Mouse (Mus musculus) CH12.LX (cell line): ENCODE data around the gene Ccnc. TPM values are rescaled to one million over a fixed set of nuclear protein-coding genes. Genes with fewer than 3 reads are reported as not detected.

Experiments used
- DNase-seq: peaks from one replicate; pipeline ENCODE4 v3.0.0-alpha.2; 2013; ENCODE audit errors: extremely low read depth
- H3K27ac ChIP-seq: 2 replicates; pipeline ENCODE4 v1.5.1; 2012; ENCODE audit warnings: low read depth, mild to moderate bottlenecking, control low read depth, moderate library complexity; ENCODE audit not compliant: insufficient read depth
- H3K27me3 ChIP-seq: replicated peaks from 2 replicates; pipeline ENCODE3; 2012; ENCODE audit warnings: inconsistent platforms
- H3K36me3 ChIP-seq, 2 experiments: replicated peaks in 1 of 2; 2 replicates each; pipeline versions ENCODE3 to v1.6.1; 2012; ENCODE audit warnings: inconsistent platforms in 1 of 2, low read length in 1 of 2, mild to moderate bottlenecking in 1 of 2, mixed read lengths in 1 of 2, moderate library complexity in 1 of 2; ENCODE audit not compliant: control insufficient read depth in 1 of 2, insufficient read depth in 1 of 2
- H3K4me1 ChIP-seq, 2 experiments: 2 replicates each; pipeline ENCODE4 v1.6.1; 2012; ENCODE audit warnings: inconsistent platforms in 1 of 2, moderate library complexity in 1 of 2; ENCODE audit not compliant: insufficient read depth in 2 of 2, control insufficient read depth in 1 of 2
- H3K4me2 ChIP-seq: 2 replicates; pipeline ENCODE4 v1.6.1; 2012; ENCODE audit warnings: low read depth, mild to moderate bottlenecking, control low read depth; ENCODE audit not compliant: poor library complexity, insufficient read depth, severe bottlenecking
- H3K4me3 ChIP-seq, 3 experiments: fragments of 150-350 bp in 1 of 3; sonication (generic) in 1 of 3; replicated peaks in 1 of 3; 2 replicates each; pipeline versions ENCODE3 to v1.5.1; 2011 to 2012; ENCODE audit warnings: low read depth in 2 of 3, low read length in 2 of 3, mild to moderate bottlenecking in 2 of 3, moderate library complexity in 2 of 3, control low read depth in 1 of 3, improper control_type of control experiment in 1 of 3, inconsistent platforms in 1 of 3, mixed read lengths in 1 of 3; ENCODE audit not compliant: poor library complexity in 1 of 3
- H3K79me2 ChIP-seq: replicated peaks from 2 replicates; pipeline ENCODE4 v1.6.1; 2012; ENCODE audit warnings: mild to moderate bottlenecking, moderate library complexity; ENCODE audit not compliant: control insufficient read depth, poor library complexity, insufficient read depth, severe bottlenecking; ENCODE audit errors: extremely low read depth
- H3K9ac ChIP-seq: 2 replicates; pipeline ENCODE4 v1.6.1; 2012; ENCODE audit warnings: low read depth, mild to moderate bottlenecking, control low read depth, moderate library complexity; ENCODE audit not compliant: insufficient read depth
- H3K9me3 ChIP-seq: replicated peaks from 2 replicates; pipeline ENCODE3; 2012; ENCODE audit warnings: low read length, inconsistent platforms, mixed read lengths
- BHLHE40 ChIP-seq: IDR thresholded peaks from 2 replicates; pipeline ENCODE4 v1.6.1; 2011; ENCODE audit warnings: mild to moderate bottlenecking, low read depth, low read length, improper control_type of control experiment
- CHD1 ChIP-seq: IDR thresholded peaks from 2 replicates; pipeline ENCODE4 v1.6.1; 2012; ENCODE audit warnings: low read depth, low read length, improper control_type of control experiment, inconsistent platforms
- E2F4 ChIP-seq: IDR thresholded peaks from 2 replicates; pipeline ENCODE4 v1.6.1; 2011; ENCODE audit warnings: low read depth, low read length, improper control_type of control experiment; ENCODE audit not compliant: insufficient replicate concordance
- ELF1 ChIP-seq: IDR thresholded peaks from 2 replicates; pipeline ENCODE4 v1.6.1; 2014; ENCODE audit warnings: low read depth, mild to moderate bottlenecking, inconsistent platforms, low read length, improper control_type of control experiment
- EP300 ChIP-seq: IDR thresholded peaks from 2 replicates; pipeline ENCODE4 v1.6.1; 2011; ENCODE audit warnings: low read length, improper control_type of control experiment
- ETS1 ChIP-seq: conservative IDR thresholded peaks from 2 replicates; pipeline ENCODE4 v1.6.1; 2012; ENCODE audit warnings: low read depth, mild to moderate bottlenecking, inconsistent platforms, low read length, improper control_type of control experiment, moderate library complexity
- GABPA ChIP-seq: IDR thresholded peaks from 2 replicates; pipeline ENCODE4 v1.6.1; 2012; ENCODE audit warnings: low read depth, low read length, improper control_type of control experiment, inconsistent platforms; ENCODE audit not compliant: insufficient replicate concordance
- IRF4 ChIP-seq: IDR thresholded peaks from 2 replicates; pipeline ENCODE4 v1.6.1; 2014; ENCODE audit warnings: low read depth, mild to moderate bottlenecking, inconsistent platforms, low read length, improper control_type of control experiment
- JUND ChIP-seq: conservative IDR thresholded peaks from 2 replicates; pipeline ENCODE4 v1.6.1; 2011; ENCODE audit warnings: low read depth, low read length, improper control_type of control experiment
- KAT2A ChIP-seq: IDR thresholded peaks from 2 replicates; pipeline ENCODE4 v1.6.1; 2012; ENCODE audit warnings: low read length, improper control_type of control experiment, inconsistent platforms; ENCODE audit not compliant: insufficient replicate concordance
- MAX ChIP-seq: IDR thresholded peaks from 2 replicates; pipeline ENCODE4 v1.6.1; 2011; ENCODE audit warnings: low read length, improper control_type of control experiment
- MEF2A ChIP-seq: IDR thresholded peaks from 2 replicates; pipeline ENCODE4 v1.6.1; 2014; ENCODE audit warnings: low read depth, mild to moderate bottlenecking, inconsistent platforms, low read length, improper control_type of control experiment, borderline replicate concordance
- MXI1 ChIP-seq: IDR thresholded peaks from 2 replicates; pipeline ENCODE4 v1.6.1; 2011; ENCODE audit warnings: mild to moderate bottlenecking, low read depth, low read length, improper control_type of control experiment
- MYC ChIP-seq: IDR thresholded peaks from 2 replicates; pipeline ENCODE4 v1.6.1; 2011; ENCODE audit warnings: low read depth, mild to moderate bottlenecking, improper control_type of control experiment, low read length
- NELFE ChIP-seq: IDR thresholded peaks from 2 replicates; pipeline ENCODE4 v1.6.1; 2011; ENCODE audit warnings: low read depth, low read length, improper control_type of control experiment
- NRF1 ChIP-seq: IDR thresholded peaks from 2 replicates; pipeline ENCODE4 v1.6.1; 2014; ENCODE audit warnings: low read depth, mild to moderate bottlenecking, inconsistent platforms, low read length, improper control_type of control experiment, moderate library complexity
- POLR2AphosphoS2 ChIP-seq: IDR thresholded peaks from 2 replicates; pipeline ENCODE4 v1.6.1; 2011; ENCODE audit warnings: low read depth, low read length, improper control_type of control experiment
- SIN3A ChIP-seq: IDR thresholded peaks from 2 replicates; pipeline ENCODE4 v1.6.1; 2012; ENCODE audit warnings: low read length, improper control_type of control experiment, inconsistent platforms
- SMC3 ChIP-seq: IDR thresholded peaks from 2 replicates; pipeline ENCODE4 v1.6.1; 2011; ENCODE audit warnings: low read depth, low read length, improper control_type of control experiment
- TCF12 ChIP-seq: IDR thresholded peaks from 2 replicates; pipeline ENCODE4 v1.6.1; 2014; ENCODE audit warnings: low read depth, mild to moderate bottlenecking, inconsistent platforms, low read length, improper control_type of control experiment
- USF1 ChIP-seq: IDR thresholded peaks from 2 replicates; pipeline ENCODE4 v1.6.1; 2014; ENCODE audit warnings: low read depth, mild to moderate bottlenecking, inconsistent platforms, low read length, improper control_type of control experiment
- ZKSCAN1 ChIP-seq: IDR thresholded peaks from 2 replicates; pipeline ENCODE4 v1.6.1; 2012; ENCODE audit warnings: low read depth, inconsistent platforms, low read length, improper control_type of control experiment, borderline replicate concordance
- ZNF384 ChIP-seq: IDR thresholded peaks from 2 replicates; pipeline ENCODE4 v1.6.1; 2012; ENCODE audit warnings: low read depth, low read length, improper control_type of control experiment, inconsistent platforms
- dilution Hi-C: fragments of 300-500 bp; cut with MboI; formaldehyde crosslinking; loops from 2 replicates; pipeline ENCODE4 v1.14.3; 2020; ENCODE audit warnings: low sequenced_read_pairs; ENCODE audit not compliant: extremely low pct_unique_long_range_greater_than_20kb, extremely low pct_ligation_motif_present
- in situ Hi-C: fragments of 300-500 bp; cut with MboI; formaldehyde crosslinking; loops from 3 replicates; pipeline ENCODE4 v1.14.3; 2019; ENCODE audit warnings: low sequenced_read_pairs, low pct_ligation_motif_present, low pct_unique_long_range_greater_than_20kb, mixed read lengths
- polyA plus RNA-seq: library from polyadenylated mRNA; unstranded; fragments of >175 nt; gene quantifications from 2 replicates; pipeline ENCODE4 v1.2.1, GENCODE M21; 2012; ENCODE audit warnings: low read depth; ENCODE audit not compliant: insufficient read length
- total RNA-seq, 2 experiments: library from RNA; depleted of rRNA; stranded (reverse); fragments of 300-350 nt in 1 of 2; fragments of >200 nt in 1 of 2; gene quantifications; 2 replicates each; pipeline ENCODE4 v1.2.3; 2012 to 2014

Gene Ccnc
- total and polyA plus RNA-seq, 3 experiments = 20.7 to 61.4 (median 32.3) TPM

DNA sequence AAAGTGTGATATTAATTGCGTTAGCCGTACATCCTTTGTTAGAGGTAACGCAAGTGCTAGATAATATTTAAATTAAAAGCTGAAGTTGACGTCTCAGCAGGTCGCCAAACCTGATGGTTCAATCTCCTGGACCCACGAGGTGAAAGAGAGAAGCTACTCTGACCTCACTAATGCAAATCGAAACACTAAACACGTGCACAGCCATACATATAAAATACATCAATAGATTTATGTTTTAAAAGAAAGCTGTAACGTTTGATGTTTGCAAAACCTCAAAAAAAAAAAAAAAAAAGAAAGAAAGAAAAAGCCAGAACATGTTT, 49.4 kb downstream of the Ccnc start:
- in situ Hi-C loops = no loop called here
- H3K4me3 ChIP-seq = peak overlapping the region; percentile 60 to 95 (median 75)
- TF ChIP-seq CHD1 (no peak), MXI1 (peak; percentile 77), ZKSCAN1 (no peak), IRF4 (no peak), ETS1 (no peak), SIN3A (peak; percentile 66; the same call in 1 of the 2 replicates), NRF1 (no peak), MYC (peak; percentile 97), EP300 (no peak), ZNF384 (peak; percentile 20; the same call in 1 of the 2 replicates), BHLHE40 (peak; percentile 88), GABPA (no peak), POLR2AphosphoS2 (no peak), USF1 (no peak), MAX (peak; percentile 87), SMC3 (no peak), MEF2A (no peak), NELFE (no peak)
- TF ChIP-seq, all 38 proteins: peak for 6
- Histone ChIP-seq H3K9me3 (no peaks in the 10 kb centered on the region), H3K4me2 (peak overlapping the region; percentile 91), H3K9ac (peak overlapping the region; percentile 90), H3K36me3 (peaks cover 7 to 25% of the 10 kb centered on the region in 2 experiments), H3K27ac (no peak overlapping the region), H3K79me2 (peaks cover 24% of the 10 kb centered on the region), H3K27me3 (no peaks in the 10 kb centered on the region), H3K4me1 (peaks cover 5 to 40% of the 10 kb centered on the region in 2 experiments; a peak in 2 of 4 replicates)
- dilution Hi-C loops = no loop called here
- DNase-seq = peak; percentile 55

DNA sequence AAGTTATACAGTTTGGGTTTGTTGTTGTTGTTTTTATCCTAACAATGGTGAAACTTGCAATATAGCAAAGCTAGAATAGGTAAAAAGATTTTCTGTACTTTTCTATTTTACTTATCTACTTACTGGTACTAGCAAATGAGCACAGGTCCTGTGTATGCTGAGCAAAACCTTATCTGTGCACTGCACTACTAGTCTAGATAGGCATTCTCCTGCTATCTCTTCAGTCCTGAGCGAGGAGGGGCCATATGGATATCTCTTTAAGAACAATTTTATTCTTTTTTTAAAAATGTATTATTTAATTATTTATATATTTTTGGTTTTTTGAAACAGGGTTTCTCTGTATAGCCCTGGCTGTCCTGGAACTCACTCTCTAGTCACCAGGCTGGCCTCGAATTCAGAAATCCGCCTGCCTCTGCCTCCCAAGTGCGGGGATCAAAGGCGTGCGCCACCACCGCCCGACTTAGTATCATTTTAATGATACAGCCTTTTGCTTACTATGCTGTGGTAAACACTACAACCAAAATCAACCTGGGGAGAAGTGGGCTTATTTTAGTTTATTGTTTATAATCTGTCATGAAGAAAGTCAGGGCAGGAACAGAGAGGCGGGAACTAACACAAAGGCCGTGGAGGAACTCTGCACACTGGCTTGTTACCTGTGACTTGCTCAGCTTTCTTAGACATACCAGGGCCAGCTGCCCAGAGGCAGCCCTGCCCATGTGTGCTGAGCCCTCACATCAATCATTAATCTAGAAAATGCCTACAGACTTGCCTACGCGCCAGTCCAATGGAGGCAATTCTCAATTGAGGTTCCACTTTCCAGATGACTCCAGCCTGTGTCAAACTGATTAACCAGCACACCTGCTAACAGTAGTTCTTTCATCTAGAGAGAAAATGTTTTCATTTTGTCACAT, 53.6 kb downstream of the Ccnc start:
- Histone ChIP-seq H3K4me3 (no peak overlapping the region), H3K36me3 (peaks cover 37 to 62% of the 10 kb centered on the region in 2 experiments)

More for the DNA sequence above, 53.6 kb downstream of the Ccnc start:
- Histone ChIP-seq H3K4me2 (no peak overlapping the region), H3K9me3 (no peaks in the 10 kb centered on the region), H3K27me3 (no peaks in the 10 kb centered on the region), H3K27ac (no peak overlapping the region), H3K4me1 (peaks cover 5 to 40% of the 10 kb centered on the region in 2 experiments; a peak in 2 of 4 replicates), H3K9ac (no peak overlapping the region), H3K79me2 (peaks cover 24% of the 10 kb centered on the region)
- in situ Hi-C loops = no loop called here
- TF ChIP-seq JUND (no peak), MAX (no peak), TCF12 (no peak), ELF1 (no peak), E2F4 (no peak), MYC (no peak), BHLHE40 (no peak), KAT2A (no peak)
- dilution Hi-C loops = no loop called here
- no peak for DNase-seq
